ENCODE assay signal across 17 mouse cellular contexts in the genomic region with DNA sequence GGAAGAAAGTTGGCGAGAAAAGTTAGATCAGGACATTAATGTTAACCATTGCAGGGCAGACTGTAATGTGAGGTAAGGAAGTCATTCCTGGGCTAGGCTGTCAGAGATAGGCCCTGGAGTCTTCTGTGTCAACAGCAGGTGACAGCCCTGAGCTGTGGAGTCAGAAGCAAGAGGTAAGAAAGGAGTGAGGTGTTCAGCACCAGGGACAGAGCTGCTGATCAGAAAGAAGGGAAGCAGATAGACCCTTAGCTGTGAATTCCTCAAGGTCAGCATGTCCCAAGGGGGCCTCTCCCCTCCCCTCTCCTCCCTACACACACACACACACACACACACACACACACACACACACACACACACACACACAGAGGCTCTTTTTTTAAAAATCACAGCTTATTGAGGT. TPM values are rescaled to one million over a fixed set of nuclear protein-coding genes. Genes with fewer than 3 reads are reported as not detected.
DNase-seq lines count a peak whose midpoint lies in the region; ATAC-seq lines count a peak whose summit lies in the region.
"Had no signal": no experiment of that assay in that cellular context is flagged by ENCODE, and none has a peak within 500 bp of the region (broad histone marks: within the 10 kb centered on the region; RNA-seq: fewer than 3 reads in every experiment).

No protein-coding gene starts in this region.

- DNase-seq in heart, postnatal 10 days = peak; percentile 22 to 32
- peak; percentile 32 for DNase-seq in thymus, postnatal 4 days
- no peak for DNase-seq in thymus, postnatal 10 days (ENCODE audit: low spot score in 2 of 2)
- DNase-seq in embryonic facial prominence, embryonic 10.5 days (ENCODE audit: low spot score) = peak; percentile 39
- DNase-seq in yolk sac, embryonic 10.5 days (ENCODE audit: low spot score) = peak; percentile 7
- no peak for DNase-seq in left cerebral cortex, postnatal 36 days (ENCODE audit: low spot score in 2 of 2)
- no peak for DNase-seq in cerebellum, postnatal 14 days
- DNase-seq: adrenal gland, adult 8-10 months; cerebellum, adult 11 months; liver, postnatal 0 days; thymus, postnatal 25 days had no signal

- no peak overlapping the region for H3K9ac ChIP-seq in heart, embryonic 12.5 days
- H3K9ac ChIP-seq: embryonic facial prominence, embryonic 15.5 days; liver, postnatal 0 days; midbrain, embryonic 12.5 days had no signal

- H3K27ac ChIP-seq in heart, embryonic 12.5 days (ENCODE audit: poor library complexity, severe bottlenecking) = no peak overlapping the region
- H3K27ac ChIP-seq in embryonic facial prominence, embryonic 10.5 days (replicated peaks) = no peak overlapping the region
- H3K27ac ChIP-seq: embryonic facial prominence, embryonic 15.5 days; hindbrain, postnatal 0 days; layer of hippocampus, adult 2 months; midbrain, embryonic 12.5 days had no signal

- no peaks in the 10 kb centered on the region for H3K4me1 ChIP-seq in heart, embryonic 12.5 days (replicated peaks)
- H3K4me1 ChIP-seq in embryonic facial prominence, embryonic 10.5 days = peaks cover 7% of the 10 kb centered on the region
- H3K4me1 ChIP-seq: embryonic facial prominence, embryonic 15.5 days; midbrain, embryonic 12.5 days had no signal

- H3K4me3 ChIP-seq in heart, embryonic 12.5 days = no peak overlapping the region
- no peak overlapping the region for H3K4me3 ChIP-seq in embryonic facial prominence, embryonic 10.5 days
- H3K4me3 ChIP-seq: embryonic facial prominence, embryonic 15.5 days; layer of hippocampus, adult 2 months; midbrain, embryonic 12.5 days had no signal

- H3K4me2 ChIP-seq in heart, embryonic 12.5 days = no peak overlapping the region
- H3K4me2 ChIP-seq: embryonic facial prominence, embryonic 15.5 days; midbrain, embryonic 12.5 days had no signal

- no peaks in the 10 kb centered on the region for H3K9me3 ChIP-seq in heart, embryonic 12.5 days (replicated peaks)
- H3K9me3 ChIP-seq in embryonic facial prominence, embryonic 10.5 days = no peaks in the 10 kb centered on the region
- H3K9me3 ChIP-seq: embryonic facial prominence, embryonic 15.5 days; midbrain, embryonic 12.5 days had no signal

- ATAC-seq in heart, embryonic 12.5 days (ENCODE audit: insufficient number of reproducible peaks, low FRiP score) = no peak
- ATAC-seq: forebrain, embryonic 16.5 days; hindbrain, postnatal 0 days; liver, postnatal 0 days had no signal

- WGBS in heart, embryonic 12.5 days = 62% methylated on average over 1 of the region's 1 CpGs
- WGBS in embryonic facial prominence, embryonic 10.5 days = 75% methylated on average over 1 of the region's 1 CpGs

- H3K27me3 ChIP-seq in heart, embryonic 12.5 days (replicated peaks) = no peaks in the 10 kb centered on the region; the same call in 1 of the 2 replicates
- no peaks in the 10 kb centered on the region for H3K27me3 ChIP-seq in embryonic facial prominence, embryonic 10.5 days (replicated peaks; ENCODE audit: low read depth, poor library complexity, severe bottlenecking)
- H3K27me3 ChIP-seq: embryonic facial prominence, embryonic 15.5 days; midbrain, embryonic 12.5 days had no signal

- intact Hi-C loops in heart, postnatal 10 days (cut with DNase I) = loop anchor here (5.0 kb wide), 1 partner anchor 88 kb away; no protein-coding TSS in a partner anchor
- intact Hi-C loops in left cerebral cortex, postnatal 36 days (cut with DNase I) = no loop called here

- H3K36me3 ChIP-seq in heart, embryonic 12.5 days = no peaks in the 10 kb centered on the region
- no peaks in the 10 kb centered on the region for H3K36me3 ChIP-seq in embryonic facial prominence, embryonic 10.5 days (replicated peaks)
- H3K36me3 ChIP-seq: embryonic facial prominence, embryonic 15.5 days; midbrain, embryonic 12.5 days had no signal

RNA-seq across cellular contexts. Expression of a gene that starts 55.0 kb away (rescaled TPM):
- 1 to 10 TPM in 1 of 2 experiments, under 1 TPM in 1; 0.82 to 1.0 TPM for total RNA-seq in heart, postnatal 10 days (2021)
- 0.86 and 1.1 TPM in 2 replicates for polyA plus RNA-seq in heart, embryonic 12.5 days (2016; fragmentation: Nextera tagmentation; extraction: Ambion mirVana)
- 0.13 and 0.44 TPM in 2 replicates for polyA plus RNA-seq in embryonic facial prominence, embryonic 10.5 days (2016; fragmentation: Nextera tagmentation; extraction: Ambion mirVana)
- total RNA-seq in left cerebral cortex, postnatal 36 days (2021) = under 1 TPM; 0.07 to 0.23 TPM
- total RNA-seq: adrenal gland, adult 8-10 months; layer of hippocampus, adult 2 months had no signal
- polyA plus RNA-seq: hindbrain, postnatal 0 days; midbrain, embryonic 12.5 days had no signal

Comparison
In these comparisons a context has a peak if more than half of its experiments do, and no peak if none do; other contexts are left out.
1. DNase-seq: peak in heart, postnatal 10 days (2 of 2), thymus, postnatal 4 days (single experiment), embryonic facial prominence, embryonic 10.5 days (single experiment) and yolk sac, embryonic 10.5 days (single experiment); none in thymus, postnatal 10 days (0 of 2), left cerebral cortex, postnatal 36 days (0 of 2) and cerebellum, postnatal 14 days (0 of 2).